Mouse (Mus musculus): Measurements from ENCODE around the gene Chrne. TPM values are rescaled to one million over a fixed set of nuclear protein-coding genes. Genes with fewer than 3 reads are reported as not detected.

Chrne gene
- 5.3 TPM for polyA plus RNA-seq (2014; fragmentation: Illumina TruSeq; extraction: RNeasy Lipid Tissue Mini Kit (QIAGEN cat#74804); ENCODE audit: low read depth, low replicate concordance)

GRCm38 (mm10) chr11:70619101-70619500 is at the start of gene Chrne:
Gene Chrne (minus strand): TSS chr11:70619216.

GRCm38 (mm10) chr11:70656964-70657363 is 37.9 kb upstream of the Chrne start, which contains the start of gene Eno3:
Gene Eno3 (plus strand): TSS chr11:70657202.

GRCm38 (mm10) chr11:70654198-70654922 is 35.3 kb upstream of the Chrne start, which contains the start of gene Pfn1:
Gene Pfn1 (minus strand): TSS chr11:70654644.

GRCm38 (mm10) chr11:70646691-70647650 is 28.0 kb upstream of the Chrne start, which contains the start of the genes Rnf167 and Slc25a11:
Gene Rnf167 (plus strand): TSS chr11:70647235.
Gene Slc25a11 (minus strand): TSS chr11:70647479.

GRCm38 (mm10) chr11:70638714-70639278 is 19.8 kb upstream of the Chrne start, which contains the start of gene Gp1ba:
Gene Gp1ba (plus strand): TSS chr11:70639122.

GRCm38 (mm10) chr11:70615516-70616093 is 3.4 kb downstream of the Chrne start, which contains the start of gene 4930544D05Rik:
Gene 4930544D05Rik (plus strand): TSS chr11:70615848.

Other genes with a start within 250 kb of the Chrne start
- gene Pelp1, start 209.2 kb downstream of the Chrne start, polyA plus RNA-seq (2014; fragmentation: Illumina TruSeq; extraction: RNeasy Lipid Tissue Mini Kit (QIAGEN cat#74804); ENCODE audit: low read depth, low replicate concordance): 11.9 TPM
- gene Arrb2, start 186.6 kb downstream of the Chrne start, polyA plus RNA-seq (2014; fragmentation: Illumina TruSeq; extraction: RNeasy Lipid Tissue Mini Kit (QIAGEN cat#74804); ENCODE audit: low read depth, low replicate concordance): 0.35 TPM
- gene Med11, start 167.3 kb downstream of the Chrne start, polyA plus RNA-seq (2014; fragmentation: Illumina TruSeq; extraction: RNeasy Lipid Tissue Mini Kit (QIAGEN cat#74804); ENCODE audit: low read depth, low replicate concordance): 4.8 TPM
- gene Zmynd15, start 159.8 kb downstream of the Chrne start, polyA plus RNA-seq (2014; fragmentation: Illumina TruSeq; extraction: RNeasy Lipid Tissue Mini Kit (QIAGEN cat#74804); ENCODE audit: low read depth, low replicate concordance): 18.1 TPM
- gene Cxcl16, start 159.2 kb downstream of the Chrne start, polyA plus RNA-seq (2014; fragmentation: Illumina TruSeq; extraction: RNeasy Lipid Tissue Mini Kit (QIAGEN cat#74804); ENCODE audit: low read depth, low replicate concordance): 2.3 TPM
- gene Tm4sf5, start 114.0 kb downstream of the Chrne start, polyA plus RNA-seq (2014; fragmentation: Illumina TruSeq; extraction: RNeasy Lipid Tissue Mini Kit (QIAGEN cat#74804); ENCODE audit: low read depth, low replicate concordance): 0.35 TPM
- gene Vmo1, start 104.6 kb downstream of the Chrne start, polyA plus RNA-seq (2014; fragmentation: Illumina TruSeq; extraction: RNeasy Lipid Tissue Mini Kit (QIAGEN cat#74804); ENCODE audit: low read depth, low replicate concordance): not detected
- not detected for gene Gltpd2, start 100.0 kb downstream of the Chrne start, polyA plus RNA-seq (2014; fragmentation: Illumina TruSeq; extraction: RNeasy Lipid Tissue Mini Kit (QIAGEN cat#74804); ENCODE audit: low read depth, low replicate concordance)
- 20.1 TPM for gene Psmb6, start 93.8 kb downstream of the Chrne start, polyA plus RNA-seq (2014; fragmentation: Illumina TruSeq; extraction: RNeasy Lipid Tissue Mini Kit (QIAGEN cat#74804); ENCODE audit: low read depth, low replicate concordance)
- gene Gm40193, start 86.3 kb downstream of the Chrne start, polyA plus RNA-seq (2014; fragmentation: Illumina TruSeq; extraction: RNeasy Lipid Tissue Mini Kit (QIAGEN cat#74804); ENCODE audit: low read depth, low replicate concordance): not detected
- 0.11 TPM for gene Pld2, start 79.2 kb downstream of the Chrne start, polyA plus RNA-seq (2014; fragmentation: Illumina TruSeq; extraction: RNeasy Lipid Tissue Mini Kit (QIAGEN cat#74804); ENCODE audit: low read depth, low replicate concordance)
- 1.7 TPM for gene Mink1, start 56.3 kb downstream of the Chrne start, polyA plus RNA-seq (2014; fragmentation: Illumina TruSeq; extraction: RNeasy Lipid Tissue Mini Kit (QIAGEN cat#74804); ENCODE audit: low read depth, low replicate concordance)
- gene 4930544D05Rik, start 3.4 kb downstream of the Chrne start, polyA plus RNA-seq (2014; fragmentation: Illumina TruSeq; extraction: RNeasy Lipid Tissue Mini Kit (QIAGEN cat#74804); ENCODE audit: low read depth, low replicate concordance): 5.3 TPM
- gene Gp1ba, start 19.9 kb upstream of the Chrne start, polyA plus RNA-seq (2014; fragmentation: Illumina TruSeq; extraction: RNeasy Lipid Tissue Mini Kit (QIAGEN cat#74804); ENCODE audit: low read depth, low replicate concordance): not detected
- 35.2 TPM for gene Rnf167, start 28.0 kb upstream of the Chrne start, polyA plus RNA-seq (2014; fragmentation: Illumina TruSeq; extraction: RNeasy Lipid Tissue Mini Kit (QIAGEN cat#74804); ENCODE audit: low read depth, low replicate concordance)
- gene Slc25a11, start 28.3 kb upstream of the Chrne start, polyA plus RNA-seq (2014; fragmentation: Illumina TruSeq; extraction: RNeasy Lipid Tissue Mini Kit (QIAGEN cat#74804); ENCODE audit: low read depth, low replicate concordance): 6.2 TPM
- 33.1 TPM for gene Pfn1, start 35.4 kb upstream of the Chrne start, polyA plus RNA-seq (2014; fragmentation: Illumina TruSeq; extraction: RNeasy Lipid Tissue Mini Kit (QIAGEN cat#74804); ENCODE audit: low read depth, low replicate concordance)
- gene Eno3, start 38.0 kb upstream of the Chrne start, polyA plus RNA-seq (2014; fragmentation: Illumina TruSeq; extraction: RNeasy Lipid Tissue Mini Kit (QIAGEN cat#74804); ENCODE audit: low read depth, low replicate concordance): 12.7 TPM
- 22.5 TPM for gene Spag7, start 50.2 kb upstream of the Chrne start, polyA plus RNA-seq (2014; fragmentation: Illumina TruSeq; extraction: RNeasy Lipid Tissue Mini Kit (QIAGEN cat#74804); ENCODE audit: low read depth, low replicate concordance)
- 0.31 TPM for gene Camta2, start 68.9 kb upstream of the Chrne start, polyA plus RNA-seq (2014; fragmentation: Illumina TruSeq; extraction: RNeasy Lipid Tissue Mini Kit (QIAGEN cat#74804); ENCODE audit: low read depth, low replicate concordance)
- 10.2 TPM for gene Inca1, start 80.9 kb upstream of the Chrne start, polyA plus RNA-seq (2014; fragmentation: Illumina TruSeq; extraction: RNeasy Lipid Tissue Mini Kit (QIAGEN cat#74804); ENCODE audit: low read depth, low replicate concordance)
- gene Kif1c, start 81.3 kb upstream of the Chrne start, polyA plus RNA-seq (2014; fragmentation: Illumina TruSeq; extraction: RNeasy Lipid Tissue Mini Kit (QIAGEN cat#74804); ENCODE audit: low read depth, low replicate concordance): 1.5 TPM
- 2.9 TPM for gene Zfp3, start 145.0 kb upstream of the Chrne start, polyA plus RNA-seq (2014; fragmentation: Illumina TruSeq; extraction: RNeasy Lipid Tissue Mini Kit (QIAGEN cat#74804); ENCODE audit: low read depth, low replicate concordance)
- gene Scimp, start 193.4 kb upstream of the Chrne start, polyA plus RNA-seq (2014; fragmentation: Illumina TruSeq; extraction: RNeasy Lipid Tissue Mini Kit (QIAGEN cat#74804); ENCODE audit: low read depth, low replicate concordance): not detected
- 44.8 TPM for gene Rabep1, start 225.6 kb upstream of the Chrne start, polyA plus RNA-seq (2014; fragmentation: Illumina TruSeq; extraction: RNeasy Lipid Tissue Mini Kit (QIAGEN cat#74804); ENCODE audit: low read depth, low replicate concordance)